Mouse (Mus musculus): ENCODE measurements at regions not wholly inside any gene's neighbourhood (a gene's known extent, or its start where the extent isn't known, plus 50 kb on each side); places are given as distances from the start of the nearest gene placed in this dataset.
"Not testable (repeated sequence)": the region's sequence is repeated elsewhere in the genome, so short reads cannot be mapped to it uniquely, and the experiment has no call there.

DNA sequence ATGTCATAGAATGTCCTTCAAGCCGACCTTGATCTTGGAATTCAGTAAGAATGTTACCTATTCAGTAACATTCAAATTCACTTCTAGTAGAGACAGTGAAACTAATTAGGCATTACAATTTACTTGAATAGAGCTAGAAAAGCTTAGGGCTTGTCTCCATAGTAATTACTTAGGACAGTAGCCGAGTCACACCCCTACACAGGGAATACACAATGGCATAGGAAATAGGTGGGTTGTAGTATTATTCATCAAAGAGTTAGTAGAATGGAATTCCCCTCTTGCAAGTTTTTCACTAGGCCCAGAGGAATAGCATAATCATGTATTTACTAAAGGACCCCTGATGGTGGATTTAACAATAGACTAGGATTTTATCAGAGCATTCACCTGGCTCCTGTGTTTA lies 1084.1 kb upstream of the Pcdh7 start:
- not testable (repeated sequence) for H3K36me3 ChIP-seq (ENCODE audit: insufficient read depth, low read length); H3K4me3 ChIP-seq (replicated peaks; ENCODE audit: low read length); H3K27me3 ChIP-seq (ENCODE audit: insufficient read depth, low read length); H3K4me1 ChIP-seq (replicated peaks; ENCODE audit: low read depth, low read length)
- peaks cover 31% of the 10 kb centered on the region for H3K9me3 ChIP-seq (ENCODE audit: low read length)
- peak; percentile 18; the same call in 1 of the 2 replicates for TF ChIP-seq NANOG (IDR thresholded peaks at IDR 0.05; ENCODE audit: borderline replicate concordance, low read length)

All from E14TG2a.4 (cell line).